Mouse (Mus musculus) testis, adult 2 months (tissue): Measurements from ENCODE around the gene Gpx8.

ENCODE experiments used
- CTCF ChIP-seq: fragments of 200-500 bp; IDR thresholded peaks from 2 replicates; pipeline ENCODE4 v1.5.1; 2012; ENCODE audit warnings: low read depth, mild to moderate bottlenecking, inconsistent platforms, low read length, moderate library complexity; ENCODE audit not compliant: control insufficient read depth, insufficient read depth, insufficient replicate concordance
- POLR2A ChIP-seq: fragments of 200-500 bp; IDR thresholded peaks from 2 replicates; pipeline ENCODE4 v1.6.1; 2012; ENCODE audit warnings: low read depth, mild to moderate bottlenecking, inconsistent platforms, low read length, moderate library complexity; ENCODE audit not compliant: control insufficient read depth

DNA sequence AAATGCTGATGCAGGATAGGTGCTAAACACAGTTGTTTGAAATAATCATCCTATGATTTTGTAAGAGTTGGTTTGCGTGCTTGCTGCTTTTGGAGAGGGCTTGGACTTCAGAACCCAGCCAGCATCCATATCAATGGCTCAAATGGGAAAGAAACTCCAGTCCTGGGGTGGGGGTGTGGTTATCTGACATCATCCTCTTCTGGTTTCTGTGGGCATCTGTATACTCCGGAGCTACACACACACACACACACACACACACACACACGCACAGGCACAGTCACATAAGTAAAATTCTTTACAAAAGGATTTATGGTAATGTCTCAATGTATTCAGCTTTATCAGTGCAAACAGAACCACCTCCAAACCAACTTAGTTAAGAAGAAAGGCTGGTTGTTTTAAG lies 46.1 kb downstream of the Gpx8 start:
- TF ChIP-seq POLR2A (no peak), CTCF (no peak)
